Mouse (Mus musculus): ENCODE measurements around the gene Wdr43. TPM values are rescaled to one million over a fixed set of nuclear protein-coding genes. Genes with fewer than 3 reads are reported as not detected.

Wdr43 gene
- polyA plus RNA-seq, 1 experiment from 2014 or later, result 61.1 TPM

DNA sequence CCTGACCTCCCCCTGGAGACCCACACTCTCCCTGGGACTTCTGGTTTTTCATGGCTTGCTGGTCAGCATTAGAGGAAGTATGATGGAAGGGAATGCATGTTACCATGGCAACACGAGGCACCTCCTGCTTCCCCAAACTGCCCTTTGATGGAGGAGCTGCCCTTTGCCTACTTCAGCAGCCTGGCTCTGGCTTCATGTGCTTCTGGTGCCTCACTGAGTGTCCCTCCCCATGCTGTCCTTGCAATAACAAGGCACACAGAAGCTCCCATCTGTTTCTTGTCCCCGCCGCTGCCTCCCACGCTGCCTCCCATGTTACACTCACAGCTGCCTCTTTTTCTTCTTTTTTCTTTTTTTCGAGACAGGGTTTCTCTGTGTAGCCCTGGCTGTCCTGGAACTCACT is 77.6 kb downstream of the Wdr43 start:
- ATAC-seq, result no peak
- Histone ChIP-seq H3K27me3 (replicated peaks; ENCODE audit: control insufficient read depth, insufficient read depth, low read length) (no peaks in the 10 kb centered on the region), H3K9ac (replicated peaks; ENCODE audit: low read depth, low read length) (no peak overlapping the region), H3K27ac (ENCODE audit: low read length) (no peak overlapping the region), H3K9me3 (ENCODE audit: control insufficient read depth, low read length) (0 out of 2 replicates have a peak, but pooled peaks cover 4% of the 10 kb centered on the region), H3K4me3 (replicated peaks; ENCODE audit: low read length) (no peak overlapping the region), H3K36me3 (ENCODE audit: control insufficient read depth, insufficient read depth) (no peaks in the 10 kb centered on the region), H3K4me2 (ENCODE audit: low read length) (no peak overlapping the region), H3K4me1 (replicated peaks; ENCODE audit: control insufficient read depth, insufficient read depth, low read length) (peaks cover 7% of the 10 kb centered on the region)
- 54% methylated on average over 5 of the region's 5 CpGs for WGBS

DNA sequence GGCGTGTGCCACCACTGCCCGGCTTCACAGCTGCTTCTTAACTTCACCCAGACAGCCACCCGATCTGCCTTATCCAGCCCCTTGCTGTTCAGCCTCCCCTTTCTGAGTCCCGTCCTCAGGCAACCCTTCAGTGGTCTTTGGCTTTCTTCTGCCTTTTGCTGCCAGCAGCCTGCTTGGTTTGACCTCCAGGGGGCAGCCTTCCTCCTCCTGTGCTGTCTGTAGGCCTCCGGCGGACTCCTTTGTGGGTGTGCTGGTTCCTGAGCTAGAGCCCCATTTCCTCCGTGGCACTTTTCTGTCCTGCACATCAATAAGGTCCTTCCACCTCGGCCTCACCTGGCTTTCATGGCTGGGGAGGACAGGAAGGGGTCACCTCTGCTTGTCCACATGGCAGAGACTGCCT is 78.1 kb downstream of the Wdr43 start:
- H3K36me3 ChIP-seq (ENCODE audit: control insufficient read depth, insufficient read depth), result no peaks in the 10 kb centered on the region
- no peak overlapping the region for H3K4me2 ChIP-seq (ENCODE audit: low read length)
- no peak overlapping the region for H3K4me3 ChIP-seq (replicated peaks; ENCODE audit: low read length)
- WGBS, result 61% methylated on average over 8 of the region's 8 CpGs
- 0 out of 2 replicates have a peak, but pooled peaks cover 2% of the 10 kb centered on the region for H3K9me3 ChIP-seq (ENCODE audit: control insufficient read depth, low read length)
- no peaks in the 10 kb centered on the region for H3K27me3 ChIP-seq (replicated peaks; ENCODE audit: control insufficient read depth, insufficient read depth, low read length)
- no peak overlapping the region for H3K27ac ChIP-seq (ENCODE audit: low read length)
- H3K9ac ChIP-seq (replicated peaks; ENCODE audit: low read depth, low read length), result no peak overlapping the region
- H3K4me1 ChIP-seq (replicated peaks; ENCODE audit: control insufficient read depth, insufficient read depth, low read length), result peaks cover 7% of the 10 kb centered on the region
- no peak for ATAC-seq

DNA sequence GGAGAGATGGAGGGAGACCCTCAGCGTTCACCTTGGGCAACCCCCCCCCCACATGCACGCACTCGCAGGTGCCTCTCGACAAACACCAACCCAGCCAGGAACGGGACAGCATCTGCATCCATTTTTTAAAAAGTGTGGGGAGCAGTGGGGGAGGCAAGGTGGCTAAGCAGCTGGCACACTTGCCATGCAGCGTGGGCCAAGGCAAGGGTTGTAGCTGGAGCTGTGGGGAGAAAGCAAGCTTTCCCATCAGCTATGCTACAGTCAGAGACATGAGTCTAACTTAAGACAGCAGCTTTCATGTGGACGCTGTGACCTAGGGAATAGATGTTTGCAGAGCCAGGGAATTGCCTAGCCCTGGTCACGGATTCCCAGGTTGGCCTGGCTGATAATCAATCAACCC is 79.5 kb downstream of the Wdr43 start:
- H3K4me2 ChIP-seq (ENCODE audit: low read length), result no peak overlapping the region
- H3K36me3 ChIP-seq (ENCODE audit: control insufficient read depth, insufficient read depth), result no peaks in the 10 kb centered on the region
- no peak for ATAC-seq
- H3K27me3 ChIP-seq (replicated peaks; ENCODE audit: control insufficient read depth, insufficient read depth, low read length), result no peaks in the 10 kb centered on the region
- no peak overlapping the region for H3K9ac ChIP-seq (replicated peaks; ENCODE audit: low read depth, low read length)
- no peak overlapping the region for H3K4me3 ChIP-seq (replicated peaks; ENCODE audit: low read length)
- peaks cover 7% of the 10 kb centered on the region for H3K4me1 ChIP-seq (replicated peaks; ENCODE audit: control insufficient read depth, insufficient read depth, low read length)
- H3K9me3 ChIP-seq (ENCODE audit: control insufficient read depth, low read length), result no peaks in the 10 kb centered on the region
- H3K27ac ChIP-seq (ENCODE audit: low read length), result no peak overlapping the region
- WGBS, result 93% methylated on average over 8 of the region's 8 CpGs

DNA sequence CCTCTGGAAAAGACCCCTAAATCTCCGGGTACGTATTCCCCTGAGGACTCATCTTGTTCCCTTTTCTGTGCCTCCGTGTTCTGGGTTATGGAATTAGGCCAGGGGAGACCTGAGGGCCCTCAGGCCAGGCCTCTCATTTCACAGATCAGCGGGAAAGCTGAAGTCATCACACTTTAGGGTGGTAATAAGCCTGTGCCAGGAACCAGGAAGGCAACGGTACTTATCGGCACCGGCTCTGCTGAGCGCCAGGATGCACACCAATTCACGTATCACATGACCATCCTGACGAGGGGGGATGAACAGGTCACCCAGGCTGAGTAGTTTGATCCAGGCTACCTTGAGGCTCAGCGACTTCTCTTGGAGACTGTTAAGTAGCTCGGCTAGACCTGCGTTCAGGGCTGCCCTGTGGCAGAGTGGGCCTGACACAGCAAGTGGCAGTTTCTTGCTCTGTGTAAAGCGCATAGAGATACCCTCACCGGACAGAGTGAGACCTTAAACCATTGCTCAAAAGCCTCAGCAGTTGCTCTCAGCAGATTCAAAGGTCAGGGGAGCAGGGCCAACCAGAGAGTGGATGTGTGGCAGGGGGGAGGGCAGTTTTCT is 80.1 kb downstream of the Wdr43 start:
- H3K9ac ChIP-seq (replicated peaks; ENCODE audit: low read depth, low read length), result no peak overlapping the region

DNA sequence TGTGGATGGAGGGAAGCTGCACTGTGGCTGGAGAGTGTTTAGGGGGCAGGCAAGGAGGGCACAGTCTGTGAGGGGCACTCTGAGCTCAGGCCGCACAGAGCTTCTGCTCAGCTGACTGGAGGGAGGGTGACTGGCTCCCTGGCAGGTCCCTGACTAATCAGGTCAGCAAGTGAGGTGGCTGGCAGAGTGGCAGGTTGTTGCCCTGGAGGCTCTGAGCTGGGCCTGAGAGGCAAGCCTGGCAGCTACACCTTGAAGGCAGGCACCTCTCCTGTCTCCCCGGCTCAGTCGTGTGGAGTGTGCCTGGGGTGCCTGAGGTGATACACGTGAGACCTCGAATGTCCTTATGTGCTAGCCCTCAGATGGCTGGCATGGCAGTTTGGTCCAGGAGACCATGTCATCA is 80.7 kb downstream of the Wdr43 start:
- Histone ChIP-seq H3K27ac (ENCODE audit: low read length) (no peak overlapping the region), H3K9ac (replicated peaks; ENCODE audit: low read depth, low read length) (no peak overlapping the region), H3K4me1 (replicated peaks; ENCODE audit: control insufficient read depth, insufficient read depth, low read length) (peaks cover 3% of the 10 kb centered on the region), H3K4me3 (replicated peaks; ENCODE audit: low read length) (no peak overlapping the region), H3K36me3 (ENCODE audit: control insufficient read depth, insufficient read depth) (no peaks in the 10 kb centered on the region), H3K27me3 (replicated peaks; ENCODE audit: control insufficient read depth, insufficient read depth, low read length) (no peaks in the 10 kb centered on the region), H3K4me2 (ENCODE audit: low read length) (no peak overlapping the region), H3K9me3 (ENCODE audit: control insufficient read depth, low read length) (no peaks in the 10 kb centered on the region)
- WGBS, result 88% methylated on average over 5 of the region's 5 CpGs
- ATAC-seq, result no peak

More for the DNA sequence above, 80.1 kb downstream of the Wdr43 start:
- no peak for ATAC-seq
- 78% methylated on average over 15 of the region's 15 CpGs for WGBS
- Histone ChIP-seq H3K4me3 (replicated peaks; ENCODE audit: low read length) (no peak overlapping the region), H3K27ac (ENCODE audit: low read length) (no peak overlapping the region), H3K9me3 (ENCODE audit: control insufficient read depth, low read length) (no peaks in the 10 kb centered on the region), H3K27me3 (replicated peaks; ENCODE audit: control insufficient read depth, insufficient read depth, low read length) (no peaks in the 10 kb centered on the region), H3K4me1 (replicated peaks; ENCODE audit: control insufficient read depth, insufficient read depth, low read length) (peaks cover 7% of the 10 kb centered on the region), H3K36me3 (ENCODE audit: control insufficient read depth, insufficient read depth) (no peaks in the 10 kb centered on the region), H3K4me2 (ENCODE audit: low read length) (no peak overlapping the region)

DNA sequence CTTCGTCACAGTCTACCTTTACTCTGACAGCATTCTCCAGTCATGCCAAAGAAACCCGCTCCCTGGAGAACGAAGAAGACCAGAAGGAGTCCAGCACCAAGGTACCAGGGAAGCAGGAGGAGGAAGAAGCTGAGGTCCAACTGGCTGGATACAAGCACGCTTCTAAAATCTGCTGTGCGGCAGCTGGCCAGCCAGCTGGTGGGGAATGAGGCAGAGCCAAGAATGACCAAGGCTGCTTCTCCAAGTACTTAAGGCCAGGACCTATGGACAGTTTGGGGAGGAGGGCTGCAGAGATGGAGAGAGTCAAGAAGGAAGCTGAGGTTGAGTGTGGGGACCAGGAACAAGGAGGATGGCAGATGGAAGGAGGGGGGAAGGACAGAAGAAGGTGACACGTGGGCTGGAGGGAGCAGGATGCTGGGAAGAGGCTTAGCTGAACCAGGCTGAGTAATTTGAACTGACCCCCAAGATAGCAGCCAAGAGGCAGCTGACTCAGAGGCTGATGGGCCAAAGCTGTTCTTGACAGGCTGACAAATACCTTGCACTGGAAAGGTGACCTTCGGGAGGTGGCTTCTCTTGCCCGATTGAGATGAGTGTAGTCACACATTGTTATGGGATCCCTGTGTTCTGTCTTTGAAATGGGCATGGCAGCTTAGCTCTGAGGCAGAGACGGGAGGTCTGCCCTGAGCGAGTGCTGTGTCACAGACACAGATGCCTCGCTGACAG is 82.4 kb downstream of the Wdr43 start:
- H3K4me3 ChIP-seq (replicated peaks; ENCODE audit: low read length), result no peak overlapping the region
- H3K9ac ChIP-seq (replicated peaks; ENCODE audit: low read depth, low read length), result no peak overlapping the region
- no peaks in the 10 kb centered on the region for H3K27me3 ChIP-seq (replicated peaks; ENCODE audit: control insufficient read depth, insufficient read depth, low read length)
- no peaks in the 10 kb centered on the region for H3K9me3 ChIP-seq (ENCODE audit: control insufficient read depth, low read length)
- no peaks in the 10 kb centered on the region for H3K4me1 ChIP-seq (replicated peaks; ENCODE audit: control insufficient read depth, insufficient read depth, low read length)
- 91% methylated on average over 11 of the region's 11 CpGs for WGBS
- H3K4me2 ChIP-seq (ENCODE audit: low read length), result no peak overlapping the region
- no peak for ATAC-seq
- no peaks in the 10 kb centered on the region for H3K36me3 ChIP-seq (ENCODE audit: control insufficient read depth, insufficient read depth)
- no peak overlapping the region for H3K27ac ChIP-seq (ENCODE audit: low read length)

DNA sequence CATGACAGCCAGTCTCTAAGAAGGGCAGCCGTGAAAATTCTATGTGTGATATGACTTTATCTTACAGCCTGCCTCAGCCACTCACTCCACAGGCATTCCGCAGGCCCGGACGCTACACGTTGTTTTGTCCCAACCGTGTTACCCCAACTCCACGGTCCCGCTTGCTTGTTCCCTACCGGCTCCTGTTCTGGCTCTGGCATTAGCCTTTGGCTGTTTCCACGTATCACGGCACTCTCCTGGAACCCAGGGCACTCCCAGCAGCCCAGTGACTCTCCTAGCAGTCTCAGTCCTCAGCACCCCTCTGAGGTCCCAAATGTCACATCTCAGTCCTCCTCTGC is 82.9 kb downstream of the Wdr43 start:
- Histone ChIP-seq H3K27me3 (replicated peaks; ENCODE audit: control insufficient read depth, insufficient read depth, low read length) (no peaks in the 10 kb centered on the region), H3K4me2 (ENCODE audit: low read length) (no peak overlapping the region), H3K9me3 (ENCODE audit: control insufficient read depth, low read length) (no peaks in the 10 kb centered on the region), H3K9ac (replicated peaks; ENCODE audit: low read depth, low read length) (no peak overlapping the region), H3K36me3 (ENCODE audit: control insufficient read depth, insufficient read depth) (no peaks in the 10 kb centered on the region), H3K4me3 (replicated peaks; ENCODE audit: low read length) (no peak overlapping the region), H3K27ac (ENCODE audit: low read length) (no peak overlapping the region), H3K4me1 (replicated peaks; ENCODE audit: control insufficient read depth, insufficient read depth, low read length) (no peaks in the 10 kb centered on the region)
- ATAC-seq, result no peak
- 88% methylated on average over 11 of the region's 11 CpGs for WGBS

DNA sequence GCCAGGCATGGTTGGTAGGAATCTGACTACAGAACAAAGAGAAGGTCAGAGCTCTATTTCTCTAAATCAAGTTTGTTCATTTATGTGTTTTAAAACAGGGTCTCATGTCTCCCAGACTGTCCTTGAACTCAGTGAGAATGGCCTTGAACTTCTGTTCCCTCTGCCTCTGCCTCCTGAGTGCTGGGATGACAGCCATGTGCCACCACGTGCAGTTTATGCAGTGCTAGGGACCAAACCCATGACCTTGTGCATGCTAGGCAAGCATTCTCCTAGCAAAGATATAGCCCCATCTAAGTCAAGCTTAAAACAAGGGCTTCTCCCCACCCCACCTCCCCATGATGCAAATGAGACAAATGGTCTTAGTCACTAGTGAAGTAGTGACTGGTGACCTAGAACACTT is 89.4 kb downstream of the Wdr43 start:
- ATAC-seq, result no peak
- Histone ChIP-seq H3K4me3 (replicated peaks; ENCODE audit: low read length) (no peak overlapping the region), H3K27ac (ENCODE audit: low read length) (no peak overlapping the region), H3K36me3 (ENCODE audit: control insufficient read depth, insufficient read depth) (no peaks in the 10 kb centered on the region), H3K4me1 (replicated peaks; ENCODE audit: control insufficient read depth, insufficient read depth, low read length) (no peaks in the 10 kb centered on the region), H3K9me3 (ENCODE audit: control insufficient read depth, low read length) (no peaks in the 10 kb centered on the region), H3K9ac (replicated peaks; ENCODE audit: low read depth, low read length) (no peak overlapping the region), H3K27me3 (replicated peaks; ENCODE audit: control insufficient read depth, insufficient read depth, low read length) (no peaks in the 10 kb centered on the region), H3K4me2 (ENCODE audit: low read length) (no peak overlapping the region)
- WGBS, result 97% methylated on average over 1 of the region's 1 CpGs

DNA sequence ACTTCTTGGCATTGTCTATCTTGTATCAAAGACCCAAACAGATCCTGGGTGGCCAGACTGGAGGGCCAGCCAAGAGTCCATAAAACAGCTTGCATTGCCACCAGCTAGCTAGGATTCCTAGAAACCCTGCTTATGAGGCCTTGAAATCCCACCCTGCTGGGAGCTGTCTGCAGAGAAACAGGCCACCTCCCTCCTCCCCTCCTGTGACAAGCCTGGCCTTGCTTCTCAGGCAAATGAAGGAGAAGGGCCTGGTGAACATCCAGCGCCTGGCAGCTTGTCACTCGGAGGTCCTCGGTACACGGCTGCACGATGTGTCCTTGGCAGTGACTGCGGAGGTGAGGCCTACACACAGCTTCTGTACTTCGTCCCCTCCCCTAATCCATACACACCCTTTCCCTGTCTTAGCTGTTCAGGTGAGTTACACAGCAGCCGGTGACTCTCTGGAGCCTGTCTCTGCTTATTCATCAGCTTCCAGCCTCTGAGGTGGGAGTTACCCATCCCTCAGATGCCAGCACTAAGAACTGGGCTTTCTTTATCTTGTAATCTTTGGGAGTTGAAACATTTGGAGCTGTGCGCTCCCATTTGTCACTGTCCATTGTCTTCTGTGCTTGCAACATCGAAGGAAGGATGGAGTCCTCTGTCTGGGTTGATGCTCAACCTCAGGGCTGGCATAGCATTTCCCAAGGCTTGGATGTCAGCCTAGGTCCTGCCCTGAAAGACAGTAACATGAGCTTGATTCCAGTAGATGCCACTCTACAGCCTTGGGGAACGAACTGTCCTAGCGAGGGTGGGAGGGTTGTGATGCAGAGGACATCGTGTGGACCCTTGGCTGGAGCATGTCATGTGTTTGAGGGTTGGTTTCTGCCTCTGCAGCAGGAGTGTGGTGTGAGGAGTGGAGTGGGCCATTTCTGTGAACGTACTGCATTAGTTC is 90.1 kb downstream of the Wdr43 start:
- no peak overlapping the region for H3K4me2 ChIP-seq (ENCODE audit: low read length)
- H3K27me3 ChIP-seq (replicated peaks; ENCODE audit: control insufficient read depth, insufficient read depth, low read length), result no peaks in the 10 kb centered on the region
- H3K9me3 ChIP-seq (ENCODE audit: control insufficient read depth, low read length), result no peaks in the 10 kb centered on the region
- H3K4me3 ChIP-seq (replicated peaks; ENCODE audit: low read length), result no peak overlapping the region
- ATAC-seq, result no peak
- H3K4me1 ChIP-seq (replicated peaks; ENCODE audit: control insufficient read depth, insufficient read depth, low read length), result no peaks in the 10 kb centered on the region
- no peak overlapping the region for H3K27ac ChIP-seq (ENCODE audit: low read length)
- WGBS, result 91% methylated on average over 14 of the region's 14 CpGs
- no peaks in the 10 kb centered on the region for H3K36me3 ChIP-seq (ENCODE audit: control insufficient read depth, insufficient read depth)
- H3K9ac ChIP-seq (replicated peaks; ENCODE audit: low read depth, low read length), result no peak overlapping the region
